Mouse (Mus musculus) urinary bladder, postnatal 36 days (tissue): ENCODE results near the gene Ssty2.
"Not testable (repeated sequence)": the region's sequence is repeated elsewhere in the genome, so short reads cannot be mapped to it uniquely, and the experiment has no call there.

Experiments used
- DNase-seq, 2 experiments: peaks; one replicate each; pipeline ENCODE4 v3.0.0; 2022; ENCODE audit warnings: low spot score in 2 of 2, mixed read lengths in 1 of 2

Ssty2 gene

DNA sequence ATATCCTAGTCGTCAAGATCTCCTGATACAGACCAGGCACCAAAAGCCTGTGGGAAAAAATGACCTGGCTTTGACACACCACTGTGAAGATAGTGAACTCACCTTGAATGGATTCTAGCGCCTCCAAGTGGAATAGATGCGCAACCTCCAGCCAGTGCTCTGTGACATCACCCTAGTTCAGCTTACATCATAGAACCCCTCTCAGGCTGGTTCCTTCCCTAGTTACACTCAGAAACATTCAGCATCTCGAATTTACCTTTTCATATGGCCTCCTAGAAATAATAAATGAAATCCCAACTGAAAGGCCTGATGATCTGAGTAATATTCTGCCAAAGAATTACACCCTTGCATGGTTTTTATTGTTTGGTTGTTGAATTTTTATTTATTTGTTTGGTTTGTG lies at the start of gene Ssty2:
TSS of gene Ssty2 (minus strand) at position 101 of the 400 bp plus-strand sequence.
- not testable (repeated sequence) for DNase-seq
